Mouse (Mus musculus) right cerebral cortex, postnatal 14 days (tissue): ENCODE measurements around the gene Litaf.

ENCODE experiments used
- DNase-seq: peaks from one replicate; pipeline ENCODE4 v3.0.0; 2022

Gene Litaf

DNA sequence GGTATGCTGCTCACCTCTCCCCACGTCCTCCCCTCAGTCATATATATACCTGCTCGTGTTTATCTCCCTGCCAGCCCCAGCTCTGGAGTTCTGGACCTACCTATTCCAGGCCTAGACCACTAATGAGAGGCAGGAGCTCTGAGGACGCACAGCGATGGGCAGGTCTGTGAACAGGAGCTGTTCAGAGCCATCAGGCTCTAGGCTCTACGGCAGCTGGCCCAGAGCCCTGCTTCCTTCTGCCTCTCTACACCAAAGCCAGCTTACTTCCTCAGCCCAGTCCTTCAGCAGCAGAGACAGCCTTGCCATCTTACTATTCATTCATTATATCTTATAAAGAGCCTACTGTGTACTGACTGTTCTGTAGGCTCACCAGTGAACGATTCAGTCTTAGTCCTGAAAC, 1.2 kb downstream of the Litaf start:
- no peak for DNase-seq

DNA sequence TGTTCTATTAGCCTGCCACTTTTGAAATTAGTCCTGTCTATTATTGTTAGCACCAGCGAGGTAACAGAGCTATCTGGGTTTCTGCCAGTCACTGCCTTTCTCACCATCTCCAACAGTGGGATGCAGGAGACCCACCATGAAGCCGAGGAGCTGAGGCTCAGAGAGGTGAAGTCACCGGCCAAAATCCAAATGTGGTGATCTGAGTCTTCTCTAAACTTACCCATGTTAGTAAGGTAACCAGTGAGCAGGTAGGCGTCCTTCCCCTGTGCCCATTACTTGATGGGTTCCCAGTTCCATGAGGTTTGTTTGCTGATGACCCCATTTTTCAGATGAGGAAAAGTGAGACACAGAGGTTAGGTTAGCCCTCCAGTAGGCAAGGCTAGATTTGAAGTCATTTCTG, 1.6 kb downstream of the Litaf start:
- DNase-seq: no peak

DNA sequence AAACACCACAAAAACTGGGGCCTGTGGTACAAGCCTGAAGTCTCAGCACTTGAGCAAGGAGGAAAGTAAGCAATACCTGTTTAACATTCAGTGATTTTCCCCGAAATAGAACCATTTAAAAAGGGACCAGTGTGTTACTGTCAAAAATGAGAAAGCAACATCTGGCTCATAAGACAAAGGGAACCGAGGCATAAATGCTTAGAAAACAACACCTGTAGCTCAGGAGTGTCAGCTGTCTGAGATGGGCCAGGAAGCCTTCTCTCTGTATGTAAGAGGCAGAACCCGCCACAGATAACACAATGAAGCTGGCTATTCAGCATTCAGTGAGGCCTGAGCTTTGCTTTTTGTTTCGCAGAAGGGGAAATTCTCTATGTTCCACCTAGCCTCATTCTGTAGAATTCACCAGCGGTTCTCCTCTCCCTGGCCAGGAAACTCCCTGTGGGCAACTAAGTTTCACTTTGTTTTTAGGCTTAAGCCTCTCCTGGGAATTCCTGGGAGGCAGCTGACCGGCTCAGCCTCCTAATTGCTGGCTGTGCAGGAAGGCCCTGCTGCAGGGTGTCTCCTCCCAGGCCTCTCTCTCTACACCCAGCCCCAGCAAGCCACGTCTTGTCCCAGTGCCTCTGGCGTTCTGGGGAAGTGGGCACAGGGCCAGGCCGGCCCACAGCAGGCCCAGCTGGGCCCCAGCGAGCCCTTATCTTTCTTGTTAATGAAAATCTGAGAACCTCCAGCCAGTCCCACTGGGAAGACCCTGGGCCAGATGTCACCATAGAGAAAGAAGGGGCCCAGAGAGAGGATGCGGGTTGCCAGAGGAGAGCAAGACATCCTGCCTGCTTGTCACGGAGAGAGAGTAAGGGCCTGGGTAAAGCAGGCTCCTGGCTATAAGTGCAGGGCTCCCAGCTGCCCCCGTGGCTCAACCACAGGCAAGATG, 2.9 kb downstream of the Litaf start:
- peak; percentile 55 for DNase-seq

DNA sequence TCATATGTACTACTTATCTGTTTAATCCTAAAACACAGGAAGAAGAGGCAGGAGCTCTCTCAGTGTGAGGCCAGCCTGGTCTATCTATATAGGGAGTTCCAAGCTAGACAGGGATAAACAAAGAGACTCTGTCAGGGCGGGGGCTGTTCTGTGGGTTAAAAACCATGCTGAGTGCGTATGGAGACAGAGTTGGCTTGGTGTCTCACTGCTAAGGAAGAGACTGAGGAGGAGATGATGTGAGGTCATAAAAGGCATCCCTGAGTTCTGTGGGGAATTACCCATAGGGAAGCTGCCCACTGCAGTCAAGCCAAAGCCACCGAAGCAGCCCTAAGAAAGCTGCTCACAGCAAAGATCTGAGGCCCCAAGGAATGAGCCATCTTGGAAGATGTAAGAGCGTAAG, 5.3 kb downstream of the Litaf start, which contains the start of gene Snn:
Snn (plus strand) TSS at position 301 of the 400 bp plus-strand sequence.
- no peak for DNase-seq

DNA sequence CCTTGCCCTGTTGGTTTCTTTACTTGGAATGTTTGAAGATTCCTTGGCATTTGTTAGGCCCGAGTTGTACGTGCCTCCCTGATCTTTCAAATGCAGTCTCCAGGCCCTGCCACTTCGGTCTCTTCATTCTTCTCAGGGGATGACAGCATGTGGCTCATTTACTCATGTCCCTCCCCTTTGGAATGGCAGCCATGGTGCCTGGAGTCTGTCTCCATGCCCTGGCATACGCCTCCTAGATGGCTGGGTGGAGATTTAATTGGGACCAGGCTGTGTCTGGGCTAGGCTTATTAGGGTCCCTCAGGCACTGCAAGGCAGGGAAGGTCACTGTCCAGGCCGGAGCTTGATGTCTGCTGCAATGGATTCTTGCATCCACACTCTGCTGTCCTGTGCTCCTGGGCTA, 10.0 kb downstream of the Litaf start:
- no peak for DNase-seq

DNA sequence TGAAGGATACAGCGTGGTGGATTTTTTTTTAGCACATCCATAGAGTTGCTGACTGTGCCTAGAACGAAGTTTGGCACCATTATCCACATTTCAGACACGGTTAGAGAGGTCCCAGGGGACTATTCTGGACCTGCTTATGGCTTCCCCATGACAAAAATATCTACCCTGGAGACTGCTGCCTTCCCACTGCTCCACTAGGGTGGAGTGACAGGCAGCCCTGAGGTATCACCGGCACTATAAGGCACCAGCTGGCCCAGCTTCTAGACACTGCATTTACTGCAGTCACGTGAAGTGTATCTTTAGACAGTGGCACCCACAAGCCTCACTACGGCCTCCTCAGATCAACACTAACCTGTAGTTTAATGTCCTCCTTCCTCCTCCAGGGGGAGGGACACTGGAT, 11.1 kb downstream of the Litaf start:
- DNase-seq: no peak

DNA sequence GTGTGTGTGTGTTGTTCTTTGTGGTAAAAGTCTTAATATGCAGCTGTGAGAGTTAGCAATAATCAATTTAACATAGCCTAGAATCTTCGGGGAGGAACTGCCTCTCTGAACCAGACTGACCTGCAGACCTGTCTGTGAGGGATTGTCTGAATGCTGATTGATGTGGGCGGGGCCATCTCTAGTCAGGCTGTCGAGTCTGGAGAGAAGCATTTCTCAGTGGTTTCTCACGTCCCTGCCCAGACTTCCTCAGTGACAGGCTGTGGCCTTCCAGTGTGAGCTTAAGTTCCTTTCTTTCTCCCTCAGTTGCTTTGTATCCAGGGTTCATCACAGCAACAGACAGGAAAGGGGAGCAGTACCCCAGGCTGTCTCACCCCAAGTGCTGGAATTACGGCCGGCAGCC, 11.5 kb downstream of the Litaf start:
- DNase-seq: no peak

DNA sequence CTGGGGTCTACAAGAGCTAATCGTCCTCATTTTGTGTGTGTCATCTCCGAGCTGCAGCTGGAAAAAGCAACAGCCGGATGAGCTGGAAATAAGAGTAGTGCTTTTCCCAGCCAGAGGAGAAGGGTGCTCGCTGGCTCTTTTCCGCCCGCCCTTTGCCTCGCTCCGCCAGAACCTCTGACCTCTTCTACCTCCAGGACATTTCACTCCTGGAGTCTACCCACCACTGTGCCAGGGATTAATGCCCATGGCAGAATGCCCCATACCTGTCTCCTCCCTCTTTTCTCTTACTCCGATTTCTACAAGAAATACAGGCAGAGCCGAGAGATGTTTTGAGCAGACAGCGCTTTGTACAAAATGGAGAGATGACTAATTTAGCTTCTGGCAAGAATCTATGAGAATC, 14.8 kb downstream of the Litaf start:
- no peak for DNase-seq

DNA sequence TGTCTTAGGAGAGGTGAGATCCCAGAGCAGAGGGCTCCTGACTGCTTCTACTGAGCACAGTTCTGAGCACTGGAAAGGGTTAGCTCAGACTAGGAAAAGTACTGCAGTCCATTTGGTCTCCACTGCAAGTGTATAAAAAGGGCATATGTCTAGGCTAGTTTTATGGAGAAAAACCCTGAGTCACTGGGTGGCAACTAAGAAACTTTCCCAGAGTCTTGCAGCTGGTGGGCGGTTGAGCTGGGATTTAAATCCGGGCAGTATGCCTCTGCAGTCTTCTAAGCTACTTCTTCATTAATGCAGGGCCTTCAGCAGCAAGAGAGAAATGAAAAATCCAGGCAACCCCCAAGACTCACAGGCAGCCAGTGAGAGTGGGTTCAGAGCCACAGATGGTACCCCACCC, 15.7 kb downstream of the Litaf start:
- DNase-seq: no peak

DNA sequence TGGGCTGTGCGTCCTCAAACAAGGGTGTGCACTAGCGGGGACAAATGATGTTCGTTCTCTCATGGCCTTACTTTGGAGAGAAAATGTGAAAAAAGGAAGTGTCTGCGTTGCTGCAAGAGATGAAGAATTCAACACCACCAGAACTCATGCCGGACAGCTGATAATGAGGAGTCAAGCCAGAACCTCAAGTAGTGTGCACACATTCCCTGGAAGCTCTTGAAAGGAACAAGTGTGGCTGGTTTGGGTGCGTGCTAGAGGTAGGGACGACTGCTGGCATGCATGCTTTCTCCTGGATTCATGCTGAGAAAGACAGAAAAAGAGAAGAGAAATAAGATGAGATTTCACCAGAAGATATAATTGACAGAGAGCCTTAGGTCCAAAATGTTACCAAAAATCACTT, 18.8 kb downstream of the Litaf start:
- DNase-seq: no peak

DNA sequence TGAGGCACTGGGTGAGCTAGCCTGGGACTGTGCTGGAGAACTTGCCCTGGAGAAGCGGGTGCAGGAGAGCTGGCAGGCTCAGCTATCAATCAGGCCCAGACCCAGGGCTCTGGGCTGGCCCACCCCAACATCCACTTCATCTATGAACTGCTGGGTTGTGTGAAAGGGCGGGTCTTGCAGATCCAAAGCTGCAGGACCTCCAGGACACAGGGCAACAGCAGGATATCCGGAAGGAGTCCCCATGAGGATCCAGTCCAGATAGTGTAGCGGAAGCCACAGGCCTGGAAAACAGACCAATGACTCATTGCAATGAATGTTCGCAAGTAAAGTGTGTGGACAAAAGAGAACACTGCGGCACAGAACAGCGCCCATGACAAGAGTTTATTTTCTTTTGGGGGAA, 19.5 kb downstream of the Litaf start:
- no peak for DNase-seq

DNA sequence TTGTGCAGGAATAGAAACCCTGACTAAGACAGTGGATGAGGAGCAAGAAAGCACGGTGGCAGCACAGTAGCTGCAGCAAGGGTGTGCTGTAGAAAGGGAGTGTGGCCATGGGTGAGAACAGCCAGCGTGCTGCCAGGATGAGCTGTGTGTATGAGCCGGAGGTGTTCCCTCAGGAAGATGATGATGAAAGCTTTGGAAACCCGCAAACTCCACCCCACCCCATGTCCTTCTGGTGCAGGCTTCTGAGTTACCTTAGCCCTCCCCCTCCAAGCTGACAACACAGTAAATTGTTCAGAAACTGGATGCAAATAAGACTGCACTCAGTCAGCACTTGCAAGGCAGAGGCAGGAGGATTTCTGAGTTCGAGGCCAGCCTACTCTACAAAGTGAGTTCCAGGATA, 22.7 kb downstream of the Litaf start:
- no peak for DNase-seq

DNA sequence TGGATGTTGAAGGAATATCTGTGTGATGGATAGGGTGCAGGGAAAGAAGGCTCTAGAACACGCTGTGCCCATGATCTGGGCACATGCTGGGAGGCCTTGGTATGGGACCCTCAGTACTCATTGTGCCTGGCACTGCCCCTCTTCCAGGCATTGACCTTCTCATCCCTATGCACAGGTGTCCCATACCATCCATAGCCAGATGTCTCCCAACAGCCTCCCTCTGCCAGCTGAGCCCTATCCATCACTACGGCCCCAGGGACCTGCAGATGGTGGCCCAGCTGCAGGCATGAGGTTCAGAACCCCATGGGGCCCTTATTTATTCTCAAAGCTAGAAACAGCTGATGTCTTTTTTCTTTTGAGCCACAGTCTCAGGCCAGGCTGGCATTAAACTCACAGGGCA, 25.4 kb downstream of the Litaf start:
- no peak for DNase-seq

DNA sequence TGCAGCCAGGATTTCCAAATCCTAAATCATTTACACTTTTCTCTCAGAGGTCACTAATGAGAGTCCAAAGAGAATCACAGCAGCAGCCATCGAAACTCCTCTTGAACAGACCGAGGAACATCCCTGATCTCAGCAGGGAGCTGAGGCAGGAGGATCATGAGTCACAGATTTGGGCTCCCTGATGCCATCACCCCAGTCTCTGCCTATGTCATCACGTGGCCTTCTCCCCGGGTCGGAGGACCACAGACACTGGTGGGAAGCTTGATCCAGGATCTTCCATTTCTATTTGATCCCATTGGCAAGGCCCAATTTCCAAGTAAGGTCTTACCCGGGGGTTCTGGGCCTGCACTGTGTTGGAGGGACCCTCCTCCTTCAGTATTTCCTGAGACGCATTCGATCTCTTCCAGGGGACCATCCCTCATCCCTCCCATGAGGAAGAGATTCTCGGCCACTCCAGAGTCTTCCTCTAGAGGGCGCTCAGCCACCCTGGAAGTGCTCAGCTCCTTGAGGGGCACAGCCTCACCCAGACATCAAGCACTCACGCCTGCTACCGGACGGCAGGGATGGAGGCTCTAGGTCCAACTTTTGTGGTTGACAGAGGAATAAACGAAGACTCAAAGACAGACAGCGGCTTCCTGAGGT, 30.0 kb downstream of the Litaf start:
- peak; percentile 83 for DNase-seq

DNA sequence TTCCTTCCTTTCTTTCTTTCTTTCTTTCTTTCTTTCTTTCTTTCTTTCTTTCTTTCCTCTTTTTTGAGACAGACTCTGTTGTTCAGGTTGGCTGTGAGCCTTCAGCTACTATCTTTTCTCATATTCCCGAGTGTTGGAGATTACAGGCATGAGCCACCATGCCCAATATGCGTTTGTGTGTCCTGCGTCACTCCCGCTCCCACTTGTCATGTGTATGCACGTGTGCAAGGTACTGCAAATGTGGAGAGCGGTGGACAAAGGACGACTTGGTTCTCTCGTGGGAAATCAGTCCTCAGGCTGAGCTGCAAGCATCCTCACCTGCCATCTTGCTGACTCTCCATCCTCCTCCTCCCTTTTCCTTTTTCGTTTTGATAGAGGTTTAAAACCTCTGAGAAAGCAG, 30.7 kb downstream of the Litaf start:
- DNase-seq: no peak

DNA sequence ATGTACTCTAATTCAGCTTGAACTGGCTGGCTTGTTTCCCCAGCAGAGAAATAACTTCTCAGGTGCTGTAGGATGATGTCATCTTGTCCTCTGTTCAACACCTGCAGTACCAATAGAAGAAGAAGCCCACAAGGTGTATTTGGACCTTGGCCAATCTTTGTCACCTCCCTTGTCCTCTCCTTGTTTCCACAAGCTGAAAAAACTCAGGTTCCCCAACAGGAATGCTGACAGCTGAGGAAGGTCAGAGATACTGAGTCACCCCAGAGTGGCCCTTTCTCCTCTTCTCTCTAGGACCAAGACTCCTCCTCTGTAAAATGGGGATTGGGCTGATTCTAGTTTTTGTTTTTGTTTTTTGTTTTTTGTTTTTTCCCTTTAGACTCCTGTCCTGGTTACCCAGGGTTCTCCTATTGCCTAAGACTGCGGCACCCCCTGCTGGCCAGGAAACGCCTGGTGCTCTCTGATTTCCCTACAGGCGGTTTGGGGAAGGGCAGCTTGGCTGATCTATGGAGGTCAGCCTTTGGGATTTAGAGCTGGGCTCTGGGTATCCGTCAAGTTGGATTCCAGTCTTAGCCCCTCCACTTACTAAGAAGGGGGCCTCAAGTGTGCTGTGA, 31.7 kb downstream of the Litaf start:
- peak; percentile 90 for DNase-seq

DNA sequence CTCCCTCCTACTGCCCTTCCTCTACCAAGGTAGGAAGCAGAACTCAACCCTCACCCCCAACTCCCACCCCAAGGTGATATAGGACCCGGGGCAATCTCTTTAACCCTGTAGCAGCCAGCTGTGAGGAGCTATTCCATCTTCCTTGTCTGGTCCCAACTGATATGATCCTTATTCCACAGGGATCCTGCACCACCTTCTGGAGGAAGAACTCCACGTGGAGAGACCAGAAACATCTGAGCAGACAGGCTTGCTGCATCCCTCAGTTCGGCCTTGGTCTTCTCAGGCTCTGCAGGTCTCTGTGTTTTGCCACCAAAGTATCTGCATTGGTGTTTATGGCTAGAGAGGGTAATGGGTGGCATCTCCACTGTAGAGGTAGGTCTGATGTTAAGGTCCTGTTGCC, 34.6 kb downstream of the Litaf start:
- DNase-seq: no peak

DNA sequence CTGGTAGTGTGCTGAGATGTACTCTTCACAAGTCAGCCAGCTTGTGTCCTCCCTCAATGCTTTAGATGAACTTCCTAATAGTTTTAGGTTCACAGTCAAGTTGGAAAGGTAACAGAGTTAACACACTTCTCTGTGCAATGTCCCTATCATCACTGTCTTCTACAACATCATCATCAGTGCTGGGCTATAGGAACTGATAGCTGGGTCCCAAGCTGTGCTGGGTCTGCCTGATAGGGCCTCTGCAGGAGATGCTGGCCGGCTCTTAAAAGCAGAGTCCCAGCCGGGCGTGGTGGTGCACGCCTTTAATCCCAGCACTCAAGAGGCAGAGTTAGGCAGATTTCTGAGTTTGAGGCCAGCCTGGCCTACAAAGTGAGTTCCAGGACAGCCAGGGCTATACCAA, 35.1 kb downstream of the Litaf start:
- no peak for DNase-seq

DNA sequence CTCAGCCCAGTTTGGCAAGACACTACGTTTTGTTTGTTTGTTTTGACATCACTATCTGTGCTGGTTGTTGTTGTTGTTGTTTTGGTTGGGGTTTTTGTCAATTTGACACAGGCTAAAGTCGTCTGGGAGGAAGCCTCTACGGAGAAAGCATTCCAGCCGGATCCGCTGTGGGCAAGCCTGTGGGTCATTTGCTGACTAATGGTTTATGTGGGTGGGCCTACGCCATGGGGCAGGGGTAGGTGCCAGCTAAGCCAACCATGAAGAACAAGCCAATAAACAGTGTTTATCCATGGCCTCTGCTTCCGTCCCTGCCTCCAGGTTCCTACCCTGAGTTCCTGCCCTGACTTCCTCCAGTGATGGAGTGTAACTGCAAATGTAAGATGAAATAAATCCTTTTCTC, 37.8 kb downstream of the Litaf start:
- no peak for DNase-seq

DNA sequence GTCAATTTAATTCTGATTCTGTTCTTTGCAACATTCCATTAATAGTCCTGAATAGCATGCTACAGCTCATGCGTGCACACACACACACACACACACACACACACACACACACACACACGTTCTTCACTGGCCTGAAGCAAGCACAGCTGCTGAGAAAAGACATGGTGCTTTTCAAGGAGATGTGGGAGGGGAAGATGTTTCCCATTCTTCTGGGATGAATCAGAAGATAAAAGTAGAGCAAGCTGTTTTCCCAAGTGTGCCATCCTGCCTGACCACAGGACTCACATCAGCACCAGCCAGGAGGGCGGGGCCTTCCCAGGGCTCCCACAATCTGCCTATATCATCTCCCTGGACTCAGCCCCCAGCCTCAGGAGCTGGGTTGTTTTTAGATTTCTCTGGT, 41.1 kb downstream of the Litaf start:
- DNase-seq: no peak

DNA sequence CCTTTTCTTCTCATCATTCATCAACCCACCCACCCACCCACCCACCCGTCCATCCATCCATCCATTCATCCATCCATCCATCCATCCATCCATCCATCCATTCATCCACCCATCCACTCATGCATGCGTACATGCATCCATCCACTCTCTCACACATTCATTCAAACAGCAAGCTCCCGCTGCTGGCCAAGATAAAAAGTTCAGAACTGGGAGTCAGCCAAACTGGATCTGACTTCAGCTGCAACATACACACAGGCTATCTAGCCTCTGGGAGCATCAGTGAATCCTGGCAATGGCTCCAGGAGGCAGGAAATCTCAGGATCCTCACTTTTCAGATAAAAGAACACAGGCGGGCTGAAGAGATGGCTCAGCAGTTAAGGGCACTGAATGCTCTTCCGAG, 42.3 kb downstream of the Litaf start:
- DNase-seq: no peak

DNA sequence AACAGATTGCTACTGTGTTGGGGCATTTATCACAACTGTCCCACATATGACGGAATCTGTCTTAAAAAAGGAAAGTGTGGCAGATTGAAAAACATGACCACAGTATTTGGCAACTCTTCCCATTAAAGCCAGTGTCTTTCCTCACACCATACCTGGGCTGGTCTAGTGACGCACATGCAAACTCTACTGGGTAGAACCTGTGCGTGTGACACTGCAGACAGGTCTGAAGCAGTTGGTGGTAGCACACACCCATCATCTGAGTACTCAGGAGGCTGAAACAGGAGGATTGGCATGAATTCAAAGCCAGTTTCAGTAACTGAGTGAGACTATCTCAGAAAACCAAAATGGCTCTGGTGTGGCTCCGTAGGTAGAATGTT, 43.9 kb downstream of the Litaf start:
- no peak for DNase-seq

DNA sequence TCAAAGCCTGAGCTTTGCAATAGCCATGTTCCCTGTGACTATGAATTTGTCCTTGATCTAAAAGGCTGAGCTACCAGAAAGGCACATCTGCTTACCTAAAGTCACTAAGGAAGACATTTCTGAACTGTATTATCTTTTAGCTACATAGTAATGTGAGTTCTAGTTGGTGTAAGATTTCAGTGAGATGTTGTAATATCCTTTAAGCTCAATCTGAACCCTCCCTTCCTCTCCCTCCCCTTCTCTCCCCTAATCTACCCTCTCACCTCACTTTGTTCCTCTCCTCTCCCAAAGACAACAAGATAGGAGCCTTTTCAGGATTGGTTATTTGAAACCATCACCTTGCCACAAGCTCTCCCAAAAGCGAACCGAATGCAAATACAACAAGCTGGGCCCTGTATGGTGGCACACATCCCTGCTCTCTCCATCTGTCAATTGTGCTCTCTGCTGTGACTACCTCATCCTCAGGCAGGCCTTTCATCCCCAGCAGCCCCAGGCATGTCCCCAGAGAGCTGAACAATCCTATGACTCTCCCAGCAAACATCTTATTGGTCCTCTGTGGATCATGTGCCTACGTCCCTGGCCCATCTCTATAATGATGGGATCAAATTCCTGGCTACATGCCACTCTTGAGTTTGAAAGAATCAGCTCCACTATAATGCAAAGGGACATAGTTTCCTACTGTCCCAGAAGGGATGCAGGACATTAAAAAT, 44.4 kb downstream of the Litaf start:
- DNase-seq: no peak
